Mouse (Mus musculus) layer of hippocampus, adult 18-20 months (tissue): ENCODE data around the gene Wscd2. TPM values are rescaled to one million over a fixed set of nuclear protein-coding genes. Genes with fewer than 3 reads are reported as not detected.

Source experiments
- DNase-seq, 2 experiments: peaks; one replicate each; pipeline ENCODE4 v3.0.0; 2022; ENCODE audit warnings: low spot score in 2 of 2
- total RNA-seq, 2 experiments: library from RNA; stranded (reverse); gene quantifications; 2 replicates each; pipeline ENCODE4 v1.2.3; 2021

Wscd2 gene
- total RNA-seq, 2 experiments from 2014 or later = 81.3 to 83.7 TPM

DNA sequence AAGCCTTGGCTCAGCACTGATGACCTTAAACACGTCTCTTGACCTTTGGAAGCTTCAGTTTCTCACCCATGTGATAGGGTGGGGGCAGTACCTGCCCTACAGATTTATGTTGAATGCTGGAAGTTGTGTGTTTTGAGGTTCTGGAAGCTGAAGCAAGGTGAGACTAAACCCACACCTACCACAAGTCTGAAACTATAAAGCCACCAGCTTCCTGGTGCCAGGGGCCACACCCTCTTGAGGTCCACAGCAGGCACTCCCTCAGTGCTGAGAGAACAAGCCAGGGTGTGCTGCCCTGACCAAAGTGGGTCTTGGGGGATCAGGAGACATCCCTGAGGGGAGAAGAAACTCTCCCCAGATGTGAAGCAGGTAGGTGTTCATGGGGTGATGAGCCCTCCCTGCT lies 48.7 kb downstream of the Wscd2 start:
- no peak for DNase-seq

DNA sequence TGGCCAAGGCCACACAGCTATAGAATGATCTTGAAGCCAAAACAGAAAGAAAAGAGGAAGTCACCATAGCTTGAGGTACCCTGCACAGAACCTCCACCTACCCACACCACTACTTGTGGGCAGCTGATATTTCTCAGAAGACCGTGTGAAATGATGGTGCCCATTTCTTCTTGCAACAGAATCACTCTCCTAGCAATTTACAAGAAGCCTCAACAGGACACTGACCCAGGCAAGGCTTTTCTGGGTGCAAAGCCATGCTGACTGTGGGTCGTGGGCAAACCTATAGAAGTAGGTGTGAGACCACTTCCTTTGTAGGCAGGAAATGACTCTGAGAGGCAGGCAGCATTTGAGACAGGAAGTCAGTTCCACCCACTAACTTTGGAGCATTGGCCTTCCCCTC lies 49.3 kb downstream of the Wscd2 start:
- DNase-seq = no peak

DNA sequence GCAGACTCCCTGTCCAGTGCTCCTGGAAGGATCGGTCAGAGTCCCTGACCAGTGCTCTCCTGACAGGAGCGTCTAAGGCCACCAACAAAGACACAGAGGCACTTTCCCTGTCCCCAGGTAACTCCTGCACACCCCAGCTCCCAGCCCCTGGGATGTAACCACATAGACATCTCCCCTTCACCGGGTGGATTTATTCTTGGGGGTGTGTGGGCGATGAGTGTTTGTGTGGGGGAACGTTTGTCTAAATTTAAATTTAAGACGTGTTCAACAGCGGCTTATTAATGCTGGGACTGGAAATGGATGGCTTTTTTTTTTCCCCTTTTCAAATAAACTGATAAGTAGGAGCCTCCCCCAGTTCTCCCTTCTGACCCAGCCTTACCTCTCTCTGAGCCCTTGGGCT lies 49.7 kb downstream of the Wscd2 start:
- DNase-seq = no peak

DNA sequence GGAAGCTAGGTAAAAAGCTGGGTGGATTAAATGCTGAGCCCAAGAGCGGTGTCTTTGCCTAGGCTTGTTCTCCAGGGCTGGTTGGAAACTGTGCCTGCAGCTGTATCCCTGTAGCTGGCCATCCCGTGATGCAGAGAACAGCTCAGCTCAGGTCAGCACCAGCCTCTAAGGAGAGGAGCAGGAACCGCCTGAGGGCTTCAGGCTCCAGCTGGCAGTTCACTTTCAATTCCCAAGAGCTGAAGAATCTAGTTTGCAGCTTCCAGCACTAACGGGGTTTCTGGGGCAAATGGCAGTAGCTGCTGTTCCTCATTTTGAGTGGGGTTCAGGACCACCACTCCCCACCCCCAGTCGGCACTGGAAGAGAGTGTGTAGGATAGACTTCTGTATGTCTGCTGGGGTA lies 51.1 kb downstream of the Wscd2 start:
- no peak for DNase-seq

DNA sequence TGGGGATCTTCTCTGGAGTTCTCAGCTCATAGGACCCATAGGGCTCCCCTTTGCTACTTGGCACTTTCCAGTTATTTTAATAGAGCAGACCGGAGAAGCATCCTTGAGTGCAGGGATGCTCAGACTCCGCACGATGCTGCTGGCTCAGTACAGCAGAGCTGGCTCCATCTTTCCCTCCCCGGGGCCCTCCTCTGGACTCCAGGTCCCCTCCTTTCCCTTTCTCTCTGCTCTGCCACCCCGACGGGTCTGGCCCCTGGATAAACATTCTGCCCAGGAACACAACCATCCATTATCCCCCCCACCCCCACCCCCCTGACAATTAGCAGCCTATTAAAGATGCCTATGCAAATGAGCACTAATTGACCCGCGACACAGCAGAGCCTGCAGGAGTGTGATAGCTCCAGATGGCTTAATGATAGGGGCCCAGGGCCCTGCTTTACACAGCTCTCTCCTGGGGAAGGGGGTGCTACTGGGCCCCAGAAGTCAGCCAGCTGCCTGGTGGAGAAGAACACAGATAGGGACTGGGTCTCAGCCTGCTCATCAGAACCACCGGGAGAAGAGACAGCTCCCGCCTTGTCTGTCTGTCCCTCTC lies 52.8 kb downstream of the Wscd2 start:
- no peak for DNase-seq

DNA sequence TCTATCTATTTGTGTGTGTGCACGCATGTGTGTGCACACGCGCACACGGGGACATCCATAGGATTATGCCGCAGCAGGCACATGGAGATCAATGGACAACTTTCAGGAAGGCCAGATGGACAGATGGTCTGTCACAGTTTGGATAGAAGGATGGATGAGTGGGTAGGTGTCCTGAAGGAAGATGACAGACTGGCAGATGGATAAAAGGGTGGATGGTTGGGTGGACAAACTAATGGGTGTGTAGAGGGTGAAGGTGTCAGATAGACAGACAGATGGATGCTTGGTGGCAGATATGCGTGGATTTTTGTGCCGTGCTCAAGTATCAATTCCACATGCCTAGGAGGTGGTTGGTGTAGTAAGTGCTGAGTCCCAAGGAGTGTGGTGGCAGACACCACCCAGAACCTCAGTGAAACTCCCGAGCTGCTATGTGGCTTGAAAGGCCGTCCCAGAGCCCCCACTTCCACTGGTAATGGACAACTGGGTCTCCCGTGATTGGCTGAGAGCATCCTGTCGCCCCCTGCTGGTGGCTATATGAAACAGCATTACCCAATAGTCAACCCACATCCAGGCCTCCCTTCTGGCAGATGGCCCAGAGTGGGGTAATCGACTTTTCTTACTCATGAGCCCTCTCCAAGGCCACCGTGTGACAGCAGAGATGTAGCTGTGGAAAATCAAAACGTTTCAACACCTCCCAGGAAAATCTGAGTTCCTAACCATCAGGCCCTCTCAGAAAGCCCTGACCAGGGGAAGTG lies 58.0 kb downstream of the Wscd2 start:
- DNase-seq = peak; percentile 58 to 84

DNA sequence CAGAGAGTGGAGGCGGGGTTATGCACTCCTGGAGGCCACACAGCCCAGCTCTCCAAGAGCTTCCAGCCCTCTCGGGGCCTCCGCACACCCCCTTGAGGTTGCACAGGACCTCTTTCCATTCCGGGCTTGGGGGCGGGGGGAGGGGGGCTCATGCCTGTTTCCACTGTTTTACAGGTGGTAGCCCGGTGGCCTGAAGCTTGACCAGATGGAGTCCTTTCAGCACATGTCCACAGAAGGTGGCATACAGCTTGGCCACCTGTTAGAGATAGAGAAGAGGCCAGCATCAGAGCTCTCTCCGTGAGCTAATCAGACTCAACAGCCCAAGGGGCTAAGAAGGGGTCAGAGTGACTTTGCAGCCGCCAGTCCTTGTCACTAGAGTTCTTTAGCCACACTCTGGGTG lies 60.1 kb downstream of the Wscd2 start:
- DNase-seq = no peak

DNA sequence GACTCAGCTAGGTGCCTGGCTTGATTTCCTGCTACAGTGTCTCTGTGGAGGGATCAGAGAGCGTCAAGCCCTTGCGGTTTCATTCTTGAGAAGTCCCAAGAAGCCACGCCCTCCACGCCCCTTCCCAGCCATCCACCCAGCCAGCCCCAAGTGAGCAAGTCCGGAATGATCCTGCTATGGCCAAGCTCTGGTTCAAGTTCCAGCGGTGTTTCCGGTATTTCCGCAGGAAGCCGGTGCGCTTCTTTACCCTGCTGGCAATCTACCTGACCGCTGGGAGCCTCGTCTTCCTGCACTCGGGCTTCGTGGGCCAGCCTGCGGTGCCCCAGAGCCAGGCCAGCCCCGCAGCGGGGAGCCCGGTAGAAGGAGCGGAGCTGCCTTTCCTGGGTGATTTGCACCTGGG lies 60.6 kb downstream of the Wscd2 start:
- no peak for DNase-seq

DNA sequence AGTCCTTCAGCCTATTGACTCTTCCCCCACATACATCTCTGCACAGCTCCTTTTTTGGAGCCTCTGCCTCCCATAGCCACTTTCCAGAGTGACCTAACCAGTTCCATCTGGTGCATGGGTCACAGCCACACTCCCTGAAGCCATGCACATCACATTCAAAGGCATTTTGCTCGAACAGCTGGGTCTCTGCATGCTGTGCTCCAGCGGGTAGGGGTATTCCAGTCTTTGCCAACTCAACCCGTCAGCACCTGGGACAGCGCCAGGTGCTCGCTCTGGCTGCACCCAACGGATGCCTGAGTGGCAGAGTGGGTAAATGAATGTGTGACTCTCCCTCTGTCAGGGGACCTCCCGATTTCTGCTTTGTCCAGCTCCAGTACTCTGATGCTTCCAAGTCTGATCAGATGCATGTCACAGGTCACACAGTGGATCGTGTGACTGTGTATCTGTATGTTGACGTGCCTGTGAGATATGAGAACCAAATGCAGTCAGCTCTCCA lies 63.3 kb downstream of the Wscd2 start:
- DNase-seq = no peak

DNA sequence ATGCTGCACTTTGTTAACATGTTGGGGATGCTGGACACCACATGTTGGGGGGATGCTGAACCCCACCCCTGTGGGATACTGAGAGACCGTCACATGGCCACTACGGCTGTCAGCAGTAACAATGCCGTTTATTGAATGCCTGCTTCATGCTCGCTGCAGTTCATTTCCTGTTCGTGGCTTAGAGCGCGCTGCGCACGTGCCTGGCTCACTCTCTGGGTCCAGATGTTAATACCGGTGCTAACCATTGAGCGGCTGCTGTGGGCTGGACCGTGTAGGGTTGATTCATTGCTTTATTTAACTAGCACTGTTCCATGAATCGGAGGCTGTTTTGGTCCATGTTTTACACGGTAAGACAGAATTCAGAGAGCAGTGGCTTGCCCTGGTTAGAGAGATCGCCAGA lies 64.0 kb downstream of the Wscd2 start:
- no peak for DNase-seq

DNA sequence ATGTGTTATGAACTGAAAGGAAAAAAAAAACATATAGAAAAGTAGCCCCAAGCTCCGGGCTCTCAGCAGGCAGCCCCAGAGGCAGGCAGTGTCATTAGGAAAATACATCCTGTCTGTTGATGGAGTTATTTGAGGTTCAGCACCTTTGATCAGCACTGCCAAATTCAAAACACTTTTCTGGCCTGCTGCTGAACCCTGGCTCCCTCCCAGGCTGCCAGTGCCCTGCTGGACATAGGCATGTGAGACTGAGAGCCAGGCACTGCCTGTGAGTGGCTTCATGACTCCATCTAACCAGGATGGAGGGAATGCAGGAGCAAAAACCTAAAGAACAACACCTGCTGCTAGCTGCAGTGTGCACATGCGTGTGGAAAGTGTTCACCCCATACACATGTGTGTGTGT lies 64.4 kb downstream of the Wscd2 start:
- no peak for DNase-seq

DNA sequence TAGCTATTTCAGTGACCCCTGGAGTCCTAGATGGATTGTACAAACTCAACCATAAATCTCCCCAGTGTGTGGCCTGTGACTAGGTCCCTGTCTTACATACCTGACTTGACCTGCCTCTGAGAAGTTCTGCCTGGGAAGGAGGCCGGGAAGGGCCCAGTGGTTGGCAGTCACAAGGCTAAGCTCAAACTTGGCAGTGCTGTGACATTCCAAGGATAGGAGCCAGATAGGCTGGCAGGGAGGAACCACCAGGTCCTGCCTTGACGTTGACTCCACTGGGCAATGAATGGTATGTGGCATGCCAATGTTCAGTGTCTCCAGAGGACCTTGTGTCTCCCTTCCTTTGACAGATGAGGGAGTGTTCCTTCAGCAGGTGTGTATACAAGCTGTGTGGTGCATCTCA lies 65.6 kb downstream of the Wscd2 start:
- no peak for DNase-seq

DNA sequence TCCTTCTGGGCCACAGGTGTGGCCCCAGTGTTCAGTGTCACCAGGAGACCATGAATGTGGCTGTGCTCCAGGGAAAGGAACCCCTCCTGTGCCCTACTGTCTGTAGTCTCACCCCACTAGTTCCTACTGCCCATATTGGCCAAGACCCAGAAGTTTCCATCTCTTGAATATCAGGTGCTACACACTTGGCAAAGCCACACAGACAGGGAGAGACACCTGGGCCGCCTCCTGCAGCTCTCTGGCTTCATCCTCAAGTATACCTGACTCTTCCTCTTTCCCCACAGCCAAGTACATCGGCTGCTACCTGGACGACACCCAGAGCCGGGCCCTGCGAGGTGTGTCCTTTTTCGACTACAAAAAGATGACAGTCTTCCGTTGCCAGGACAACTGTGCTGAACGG lies 67.9 kb downstream of the Wscd2 start:
- DNase-seq = no peak

DNA sequence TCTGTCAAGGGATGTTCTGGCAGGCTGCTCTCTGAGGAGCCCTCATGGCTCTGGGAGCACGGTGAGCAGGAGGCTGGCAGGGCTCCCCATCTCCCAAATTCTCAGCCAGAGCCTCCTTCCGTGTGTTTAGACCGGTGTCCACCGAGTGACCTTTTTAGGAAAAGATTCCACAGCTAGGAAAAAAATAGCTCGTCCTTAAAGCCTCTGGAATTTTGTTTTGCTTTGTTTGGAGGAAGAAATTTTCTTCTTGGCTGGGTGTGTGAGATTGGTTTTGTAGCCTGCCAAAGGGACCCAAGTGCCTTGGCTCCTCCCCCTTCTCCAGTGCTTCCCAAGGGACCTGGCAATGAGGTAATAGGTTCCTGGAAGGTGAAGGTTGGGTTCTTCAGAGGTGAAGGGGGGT lies 69.5 kb downstream of the Wscd2 start:
- DNase-seq = no peak

DNA sequence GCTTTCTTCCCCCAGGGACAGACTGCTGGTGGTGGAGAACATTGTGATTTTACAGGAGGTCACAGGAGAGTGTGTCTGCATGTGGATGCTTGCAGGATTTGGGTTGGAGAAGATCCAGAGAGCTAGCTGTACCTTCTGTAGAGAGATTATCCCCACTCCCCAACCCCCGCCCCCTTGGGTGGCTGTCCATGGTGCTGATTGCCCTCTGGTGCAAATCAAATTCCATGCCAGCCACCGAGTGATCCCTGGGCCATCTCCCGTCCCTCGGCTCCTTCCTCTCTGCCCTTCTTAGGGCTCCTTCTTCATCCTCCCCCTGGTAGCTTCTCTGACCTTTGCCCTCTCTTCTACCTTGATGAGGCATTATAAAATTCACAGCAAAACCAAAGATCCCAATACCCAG lies 74.3 kb downstream of the Wscd2 start:
- no peak for DNase-seq

DNA sequence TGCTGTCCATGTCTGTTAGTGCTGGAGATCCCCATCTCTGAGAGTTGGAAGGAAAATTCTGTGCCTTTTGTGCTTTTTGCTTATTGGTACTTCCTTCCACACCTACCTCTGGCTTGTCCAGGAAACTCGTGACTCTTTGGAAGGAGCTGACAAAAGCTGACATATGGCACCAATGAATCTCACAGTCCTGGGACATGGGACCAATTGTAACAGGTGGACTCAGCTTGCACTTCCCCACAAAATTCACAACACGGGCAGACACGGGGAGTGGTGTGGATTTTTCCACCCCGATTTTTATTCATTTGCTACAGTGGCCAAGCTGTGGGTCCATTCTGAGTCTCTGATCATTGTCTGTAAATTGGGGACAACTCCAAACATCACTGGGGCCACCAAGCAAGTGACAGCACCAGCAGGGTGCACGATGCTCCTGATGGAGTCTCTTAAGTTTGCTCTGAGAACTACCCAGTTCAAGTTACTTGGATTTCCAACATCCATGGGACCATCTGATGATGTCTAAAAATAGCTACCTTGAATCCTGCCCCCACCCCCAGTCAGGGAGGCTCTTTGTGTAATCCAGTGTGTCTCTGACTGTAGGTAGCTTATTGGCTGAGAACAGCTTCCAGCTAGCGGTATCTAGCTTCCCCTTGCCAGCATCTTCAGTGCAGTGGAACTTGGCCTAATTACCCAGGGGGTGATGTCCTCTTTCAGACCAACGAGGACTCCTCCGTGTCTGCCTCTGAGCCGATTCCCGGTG lies 75.1 kb downstream of the Wscd2 start:
- no peak for DNase-seq

DNA sequence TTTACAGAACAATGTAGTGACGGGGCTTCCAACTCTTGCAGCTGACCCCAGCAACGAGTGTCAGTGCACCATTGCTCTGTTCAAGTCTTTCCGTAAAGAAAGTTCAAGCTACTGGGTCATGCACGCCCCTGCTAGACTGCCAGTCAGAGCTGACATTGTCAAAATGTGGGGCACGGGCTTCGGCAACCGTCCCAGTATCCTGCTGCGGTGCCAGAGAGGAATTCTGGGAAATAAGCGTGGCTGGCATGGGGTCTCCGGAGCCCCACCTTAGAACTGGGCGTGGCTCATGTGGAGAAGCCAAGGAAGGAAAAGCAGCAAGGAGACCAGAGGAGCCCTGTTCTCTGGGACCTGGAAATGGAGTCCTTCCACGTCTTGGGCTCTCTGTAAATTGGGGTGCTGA lies 75.7 kb downstream of the Wscd2 start:
- DNase-seq = no peak

DNA sequence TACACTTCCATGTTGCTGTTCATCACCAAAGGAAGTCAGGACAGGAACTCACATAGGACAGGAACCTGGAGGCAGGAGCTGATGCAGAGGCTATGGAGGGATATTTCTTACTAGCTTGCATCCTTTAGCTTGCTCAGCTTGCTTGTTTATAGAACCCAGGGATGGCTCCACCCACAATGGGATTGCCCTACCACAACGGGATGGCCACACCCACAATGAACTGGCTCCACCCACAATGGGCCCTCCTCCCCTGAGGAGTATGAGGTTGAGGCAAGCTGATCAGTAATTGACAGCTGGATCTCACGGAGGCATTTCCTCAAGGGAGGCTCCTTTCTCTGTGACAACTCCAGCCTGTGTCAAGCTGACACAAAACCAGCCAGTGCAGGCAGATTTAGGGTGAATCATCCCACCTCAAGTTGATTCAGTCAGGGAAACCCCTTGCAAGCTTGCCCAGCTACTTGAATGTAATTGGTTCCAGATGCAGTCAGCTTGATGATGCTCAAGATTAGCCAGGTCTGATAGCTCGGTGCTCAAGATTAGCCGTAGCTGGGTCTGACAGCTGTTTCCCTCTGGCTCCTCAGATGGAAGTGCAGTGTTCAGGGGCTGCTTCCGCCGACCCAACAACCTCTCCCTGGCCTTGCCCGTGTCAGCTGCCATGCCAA lies 80.1 kb downstream of the Wscd2 start:
- no peak for DNase-seq

DNA sequence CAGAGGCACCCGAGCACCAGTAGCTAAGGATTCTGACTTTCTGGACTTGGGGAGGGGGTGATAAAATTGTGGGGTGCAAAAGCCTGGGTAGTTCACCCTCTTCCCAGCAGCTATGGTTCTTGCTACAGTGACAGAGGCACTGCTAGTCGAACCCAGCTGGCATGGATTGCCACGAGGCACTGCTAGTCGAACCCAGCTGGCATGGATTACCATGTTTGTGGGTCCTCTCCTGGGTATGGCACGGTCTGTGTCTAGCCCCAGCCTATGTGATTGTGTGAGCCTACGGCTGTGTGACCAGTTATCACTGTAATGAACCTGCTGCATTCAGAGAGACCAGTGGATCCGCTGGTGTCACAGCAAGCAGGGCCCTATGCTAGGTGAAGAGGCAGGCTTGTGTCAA lies 87.4 kb downstream of the Wscd2 start:
- peak in 1 of 2 experiments; percentile 69 for DNase-seq

DNA sequence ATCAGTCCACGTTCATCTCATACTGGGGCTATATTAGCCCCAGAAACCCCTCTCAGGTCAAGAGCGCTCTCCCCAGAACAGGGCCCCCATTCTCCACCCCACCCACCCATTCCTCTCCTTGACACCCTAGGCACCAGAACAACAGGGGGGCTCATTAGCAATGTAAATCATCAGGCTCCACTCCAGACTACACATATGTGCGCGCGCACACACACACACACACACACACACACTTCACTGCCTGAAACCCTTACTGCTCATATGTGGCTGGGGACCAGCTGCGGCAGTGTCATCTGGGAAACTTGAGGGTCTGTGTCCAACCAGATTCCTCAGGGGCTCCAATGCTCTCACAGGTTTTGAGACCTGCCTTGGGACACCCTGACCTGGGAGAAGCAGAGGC lies 88.3 kb downstream of the Wscd2 start:
- DNase-seq = no peak

DNA sequence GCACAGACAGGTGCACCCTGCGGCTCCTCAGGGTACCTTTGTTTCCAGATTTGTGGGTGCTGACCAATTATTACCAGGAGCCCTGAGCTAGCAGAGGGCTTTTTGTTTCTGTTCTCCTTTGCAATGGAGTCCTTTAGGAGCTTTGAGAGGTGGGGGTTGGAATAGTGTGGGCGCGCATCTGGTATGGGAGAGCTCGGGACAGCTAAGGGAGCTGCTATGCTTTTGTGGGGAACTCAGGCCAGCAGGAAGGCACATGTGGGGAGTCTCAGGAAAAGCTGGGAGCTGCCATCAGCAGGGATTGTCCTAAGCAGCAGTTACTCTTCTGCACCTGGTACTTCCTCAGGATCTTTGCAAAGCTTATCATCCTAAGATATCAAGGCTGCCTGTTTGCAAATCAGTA lies 89.0 kb downstream of the Wscd2 start:
- DNase-seq = peak in 1 of 2 experiments; percentile 57

DNA sequence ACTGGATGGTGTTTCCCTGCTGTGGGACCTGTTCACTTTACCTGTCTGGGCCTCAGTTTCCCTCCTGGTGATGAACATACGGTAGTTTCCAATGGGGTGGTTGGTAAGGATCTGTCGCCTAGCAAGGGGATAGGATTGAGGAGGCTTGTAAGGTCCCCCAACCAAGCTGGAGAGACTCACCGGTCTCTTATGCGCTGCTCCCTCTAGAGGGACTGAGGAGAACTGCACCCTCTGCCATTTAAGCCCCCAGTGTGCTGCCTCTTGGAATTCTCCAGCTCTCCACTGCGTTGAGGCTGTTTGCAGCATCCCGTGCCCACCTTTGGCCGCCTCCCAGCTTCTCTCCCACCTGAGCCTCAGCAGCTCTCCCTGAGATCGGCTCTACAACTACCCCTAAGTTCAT lies 90.1 kb downstream of the Wscd2 start:
- DNase-seq = no peak
